Mouse (Mus musculus): ENCODE measurements around the gene Slc25a42.

The Slc25a42 gene

GRCm38 (mm10) chr8:70171240-70171639, 40.9 kb downstream of the Slc25a42 start:
- DNase-seq (ENCODE audit: low spot score in 2 of 2), result no peak

DNA sequence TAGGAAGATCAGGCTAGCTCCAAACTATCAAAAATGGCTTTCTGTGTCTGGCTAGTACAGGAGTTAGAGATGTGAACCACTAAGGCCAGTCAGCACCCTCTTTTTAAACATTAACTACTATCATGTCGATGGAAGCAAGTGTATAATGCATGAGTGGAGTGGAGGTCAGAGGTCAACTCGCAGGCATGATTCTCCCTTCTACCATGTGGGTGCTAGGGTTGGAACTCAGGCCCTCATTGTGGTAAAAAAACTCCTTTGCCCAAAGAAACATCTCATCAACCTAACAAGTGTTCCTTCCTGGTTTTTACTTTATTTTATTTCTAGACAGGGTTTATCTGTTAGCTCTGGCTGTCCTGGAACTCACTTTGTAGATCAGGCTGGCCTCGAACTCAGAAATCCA, 41.4 kb downstream of the Slc25a42 start:
- no peak for DNase-seq (ENCODE audit: low spot score in 2 of 2)

GRCm38 (mm10) chr8:70170116-70170515, 42.0 kb downstream of the Slc25a42 start:
- DNase-seq (ENCODE audit: low spot score in 2 of 2), result no peak

GRCm38 (mm10) chr8:70166504-70167110, 45.5 kb downstream of the Slc25a42 start:
- DNase-seq (ENCODE audit: low spot score in 2 of 2), result peak; percentile 70 to 87

DNA sequence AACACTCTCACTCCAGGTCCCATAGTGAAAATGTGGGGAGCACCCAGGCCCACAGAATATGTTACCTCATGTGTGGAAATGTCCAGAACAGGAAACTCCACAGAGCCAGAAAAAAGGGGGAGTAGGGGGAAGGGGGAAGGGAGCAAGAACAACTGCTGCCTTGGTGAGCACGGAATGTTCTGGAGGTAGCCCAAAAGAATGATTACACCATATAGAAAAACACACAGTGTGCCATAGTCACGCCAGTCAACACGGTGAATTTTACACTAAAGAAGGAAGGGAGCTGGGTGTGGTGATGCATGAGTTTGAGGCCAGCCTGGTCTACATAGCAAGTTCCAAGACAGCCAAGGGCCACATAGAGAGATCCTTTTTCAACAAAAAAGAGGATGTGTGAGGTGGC, 48.8 kb downstream of the Slc25a42 start:
- DNase-seq (ENCODE audit: low spot score in 2 of 2), result no peak

GRCm38 (mm10) chr8:70160015-70160414, 52.1 kb downstream of the Slc25a42 start:
- peak in 1 of 2 experiments; percentile 63 for DNase-seq (ENCODE audit: low spot score in 2 of 2)

- DNase-seq (ENCODE audit: low spot score in 2 of 2), result no peak
Measured at GRCm38 (mm10) chr8:70159211-70159610, 52.9 kb downstream of the Slc25a42 start.

GRCm38 (mm10) chr8:70158069-70158853, 53.8 kb downstream of the Slc25a42 start:
- peak; percentile 73 to 79 for DNase-seq (ENCODE audit: low spot score in 2 of 2)

GRCm38 (mm10) chr8:70157240-70157800, 54.8 kb downstream of the Slc25a42 start:
- no peak for DNase-seq (ENCODE audit: low spot score in 2 of 2)

GRCm38 (mm10) chr8:70152537-70153257, 59.4 kb downstream of the Slc25a42 start:
- DNase-seq (ENCODE audit: low spot score in 2 of 2), result peak; percentile 59 to 87

GRCm38 (mm10) chr8:70150158-70150557, 61.9 kb downstream of the Slc25a42 start:
- no peak for DNase-seq (ENCODE audit: low spot score in 2 of 2)

GRCm38 (mm10) chr8:70147678-70148607, 64.2 kb downstream of the Slc25a42 start:
- DNase-seq (ENCODE audit: low spot score in 2 of 2), result no peak

GRCm38 (mm10) chr8:70139981-70140380, 72.1 kb downstream of the Slc25a42 start:
- DNase-seq (ENCODE audit: low spot score in 2 of 2), result no peak

GRCm38 (mm10) chr8:70139026-70139857, 72.9 kb downstream of the Slc25a42 start, which contains the start of the genes Rfxank, Borcs8 and Mef2b:
Gene Rfxank (minus strand): TSS chr8:70139154.
Gene Borcs8 (plus strand): TSS chr8:70139499.
Gene Mef2b (plus strand): TSS chr8:70139711.
- peak; percentile 94 to 99 for DNase-seq (ENCODE audit: low spot score in 2 of 2)

- no peak for DNase-seq (ENCODE audit: low spot score in 2 of 2)
Measured at GRCm38 (mm10) chr8:70137890-70138289, 74.2 kb downstream of the Slc25a42 start.

DNA sequence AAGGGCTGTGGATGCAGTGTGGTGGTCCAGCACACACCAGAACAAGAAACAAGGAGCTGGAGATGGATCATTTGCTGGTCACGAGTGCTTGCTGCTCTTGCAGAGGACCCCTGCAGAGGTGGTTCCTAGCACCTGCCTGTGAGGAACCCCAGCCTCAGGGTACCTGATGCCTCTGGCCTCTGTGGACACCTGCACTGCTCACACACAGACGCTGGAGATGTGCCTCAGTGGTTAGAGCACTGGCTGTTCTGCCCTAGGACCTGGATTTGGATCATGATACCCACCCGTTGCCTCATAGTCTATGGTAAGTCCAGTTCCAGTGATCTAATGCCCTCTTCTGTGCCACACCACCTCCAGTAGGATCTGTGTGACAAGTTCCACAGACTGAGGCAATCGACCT, 75.5 kb downstream of the Slc25a42 start:
- DNase-seq (ENCODE audit: low spot score in 2 of 2), result no peak

GRCm38 (mm10) chr8:70134931-70135330, 77.2 kb downstream of the Slc25a42 start:
- no peak for DNase-seq (ENCODE audit: low spot score in 2 of 2)
